Mouse (Mus musculus): ENCODE results near the gene Rtn4rl2. TPM values are rescaled to one million over a fixed set of nuclear protein-coding genes. Genes with fewer than 3 reads are reported as not detected.

The Rtn4rl2 gene
- total RNA-seq, 2 experiments from 2014 or later, result 99.5 to 113 TPM

GRCm38 (mm10) chr2:84895495-84896198 is 9.1 kb upstream of the Rtn4rl2 start:
- H3K4me3 ChIP-seq, result no peak overlapping the region
- no peak for TF ChIP-seq CTCF (IDR thresholded peaks at IDR 0.05)
- intact Hi-C loops (cut with DNase I), result no loop called here

GRCm38 (mm10) chr2:84893359-84893758 is 6.8 kb upstream of the Rtn4rl2 start:
- intact Hi-C loops (cut with DNase I), result loop anchor here (5.0 kb wide), 1 partner anchor 59 kb away; no protein-coding TSS in a partner anchor
- DNase-seq (ENCODE audit: extremely low spot score in 1 of 2, low spot score in 2 of 2), result no peak
- no peak overlapping the region for H3K27ac ChIP-seq
- no peak overlapping the region for H3K4me3 ChIP-seq
- no peak for TF ChIP-seq CTCF (IDR thresholded peaks at IDR 0.05)

More at GRCm38 (mm10) chr2:84895495-84896198, 9.1 kb upstream of the Rtn4rl2 start:
- DNase-seq (ENCODE audit: extremely low spot score in 1 of 2, low spot score in 2 of 2), result no peak
- H3K27ac ChIP-seq, result no peak overlapping the region

GRCm38 (mm10) chr2:84890045-84890340 is 3.5 kb upstream of the Rtn4rl2 start:
- no peak overlapping the region for H3K4me3 ChIP-seq
- H3K27ac ChIP-seq, result no peak overlapping the region
- TF ChIP-seq CTCF (IDR thresholded peaks at IDR 0.05), result peak; percentile 81
- DNase-seq (ENCODE audit: extremely low spot score in 1 of 2, low spot score in 2 of 2), result peak; percentile 70 to 79
- intact Hi-C loops (cut with DNase I), result loop anchor here (1.0 to 5.0 kb wide), 3 partner anchors 59 to 121 kb away; no protein-coding TSS in a partner anchor

GRCm38 (mm10) chr2:84889316-84890044 is 3.0 kb upstream of the Rtn4rl2 start:
- no peak overlapping the region for H3K4me3 ChIP-seq
- intact Hi-C loops (cut with DNase I), result loop anchor here (1.0 to 10.0 kb wide), 5 partner anchors 23 to 335 kb away; no protein-coding TSS in a partner anchor
- TF ChIP-seq CTCF (IDR thresholded peaks at IDR 0.05), result no peak

GRCm38 (mm10) chr2:84888657-84889315 is 2.3 kb upstream of the Rtn4rl2 start:
- TF ChIP-seq CTCF (IDR thresholded peaks at IDR 0.05), result peak; percentile 66
- intact Hi-C loops (cut with DNase I), result loop anchor here (1.0 to 10.0 kb wide), 2 partner anchors 22 to 334 kb away; no protein-coding TSS in a partner anchor
- Histone ChIP-seq H3K27ac (0 out of 2 replicates have a peak overlapping the region, but pooled peaks have one; percentile 34), H3K4me3 (peak overlapping the region; percentile 3; the same call in 1 of the 2 replicates)
- DNase-seq (ENCODE audit: extremely low spot score in 1 of 2, low spot score in 2 of 2), result peak; percentile 79 to 83

More at GRCm38 (mm10) chr2:84889316-84890044, 3.0 kb upstream of the Rtn4rl2 start:
- DNase-seq (ENCODE audit: extremely low spot score in 1 of 2, low spot score in 2 of 2), result peak in 1 of 2 experiments; percentile 50
- no peak overlapping the region for H3K27ac ChIP-seq

GRCm38 (mm10) chr2:84887411-84888271 is 1.1 kb upstream of the Rtn4rl2 start:
- Histone ChIP-seq H3K4me3 (peak overlapping the region; percentile 46), H3K27ac (peak overlapping the region; percentile 50; the same call in 1 of the 2 replicates)
- DNase-seq (ENCODE audit: extremely low spot score in 1 of 2, low spot score in 2 of 2), result peak in 1 of 2 experiments; percentile 54
- peak; percentile 35 for TF ChIP-seq CTCF (IDR thresholded peaks at IDR 0.05)
- intact Hi-C loops (cut with DNase I), result loop anchor here (10.0 kb wide), 1 partner anchor 333 kb away; no protein-coding TSS in a partner anchor

- no peak for TF ChIP-seq CTCF (IDR thresholded peaks at IDR 0.05)
- DNase-seq (ENCODE audit: extremely low spot score in 1 of 2, low spot score in 2 of 2), result peak in 1 of 2 experiments; percentile 46
- intact Hi-C loops (cut with DNase I), result loop anchor here (10.0 kb wide), 1 partner anchor 332 kb away; no protein-coding TSS in a partner anchor
- H3K27ac ChIP-seq, result peak overlapping the region; percentile 91
- peak overlapping the region; percentile 81 for H3K4me3 ChIP-seq
These were observed 341 bp upstream of the Rtn4rl2 start for GRCm38 (mm10) chr2:84886821-84887281.

- H3K4me3 ChIP-seq, result peak overlapping the region; percentile 81
- TF ChIP-seq CTCF (IDR thresholded peaks at IDR 0.05), result no peak
- intact Hi-C loops (cut with DNase I), result loop anchor here (10.0 kb wide), 1 partner anchor 331 kb away; no protein-coding TSS in a partner anchor
- peak overlapping the region; percentile 91 for H3K27ac ChIP-seq
- DNase-seq (ENCODE audit: extremely low spot score in 1 of 2, low spot score in 2 of 2), result peak in 1 of 2 experiments; percentile 32
These were observed 1.1 kb downstream of the Rtn4rl2 start for GRCm38 (mm10) chr2:84885084-84886055.

GRCm38 (mm10) chr2:84884611-84885010 is 1.9 kb downstream of the Rtn4rl2 start:
- no peak for DNase-seq (ENCODE audit: extremely low spot score in 1 of 2, low spot score in 2 of 2)
- Histone ChIP-seq H3K4me3 (peak overlapping the region; percentile 81), H3K27ac (peak overlapping the region; percentile 84)
- no peak; the same call in none of the 2 replicates for TF ChIP-seq CTCF (IDR thresholded peaks at IDR 0.05)
- intact Hi-C loops (cut with DNase I), result loop anchor here (5.0 to 10.0 kb wide), 2 partner anchors 152 to 330 kb away; partner anchors contain the start of gene Ypel4
